Mouse (Mus musculus): ENCODE measurements around the gene Ddit4.

The Ddit4 gene

GRCm38 (mm10) chr10:59972534-59972933 is 20.9 kb upstream of the Ddit4 start:
- DNase-seq (ENCODE audit: low read depth, low spot score) = peak; percentile 68

GRCm38 (mm10) chr10:59971813-59972212 is 20.2 kb upstream of the Ddit4 start:
- DNase-seq (ENCODE audit: low read depth, low spot score) = no peak

- peak; percentile 81 for DNase-seq (ENCODE audit: low read depth, low spot score)
Measured at GRCm38 (mm10) chr10:59970450-59971062, 18.9 kb upstream of the Ddit4 start.

- peak; percentile 91 for DNase-seq (ENCODE audit: low read depth, low spot score)
Measured at GRCm38 (mm10) chr10:59969821-59970449, 18.3 kb upstream of the Ddit4 start.

GRCm38 (mm10) chr10:59967309-59967942 is 15.8 kb upstream of the Ddit4 start:
- DNase-seq (ENCODE audit: low read depth, low spot score) = no peak

- DNase-seq (ENCODE audit: low read depth, low spot score) = no peak
Measured at GRCm38 (mm10) chr10:59966743-59967142, 15.1 kb upstream of the Ddit4 start.

GRCm38 (mm10) chr10:59965788-59966187 is 14.2 kb upstream of the Ddit4 start:
- DNase-seq (ENCODE audit: low read depth, low spot score) = no peak

- no peak for DNase-seq (ENCODE audit: low read depth, low spot score)
Measured at GRCm38 (mm10) chr10:59965362-59965695, 13.7 kb upstream of the Ddit4 start.

GRCm38 (mm10) chr10:59964504-59965361 is 13.1 kb upstream of the Ddit4 start:
- DNase-seq (ENCODE audit: low read depth, low spot score) = no peak

GRCm38 (mm10) chr10:59963609-59964008 is 12.0 kb upstream of the Ddit4 start:
- DNase-seq (ENCODE audit: low read depth, low spot score) = no peak

- no peak for DNase-seq (ENCODE audit: low read depth, low spot score)
Measured at GRCm38 (mm10) chr10:59959517-59959916, 7.9 kb upstream of the Ddit4 start.

GRCm38 (mm10) chr10:59958458-59958857 is 6.8 kb upstream of the Ddit4 start:
- DNase-seq (ENCODE audit: low read depth, low spot score) = no peak

- DNase-seq (ENCODE audit: low read depth, low spot score) = no peak
Measured at GRCm38 (mm10) chr10:59957171-59958149, 5.8 kb upstream of the Ddit4 start.

GRCm38 (mm10) chr10:59956681-59957080 is 5.0 kb upstream of the Ddit4 start:
- no peak for DNase-seq (ENCODE audit: low read depth, low spot score)

- DNase-seq (ENCODE audit: low read depth, low spot score) = no peak
Measured at GRCm38 (mm10) chr10:59953564-59954039, 2.0 kb upstream of the Ddit4 start.

- DNase-seq (ENCODE audit: low read depth, low spot score) = no peak
Measured at GRCm38 (mm10) chr10:59952781-59953563, 1.3 kb upstream of the Ddit4 start.

GRCm38 (mm10) chr10:59952152-59952780 is 632 bp upstream of the Ddit4 start:
- DNase-seq (ENCODE audit: low read depth, low spot score) = peak; percentile 69

- DNase-seq (ENCODE audit: low read depth, low spot score) = no peak
Measured at GRCm38 (mm10) chr10:59950716-59951191, 880 bp downstream of the Ddit4 start.
